Mouse (Mus musculus): ENCODE results near the gene Manbal. TPM values are rescaled to one million over a fixed set of nuclear protein-coding genes. Genes with fewer than 3 reads are reported as not detected.
A peak's percentile ranks its signal among the peaks of the same experiment; 100 is the strongest.
"Not testable (repeated sequence)": the region's sequence is repeated elsewhere in the genome, so short reads cannot be mapped to it uniquely, and the experiment has no call there.

The Manbal gene
- polyA plus RNA-seq, 1 experiment from 2014 or later: 85.3 TPM

- Histone ChIP-seq H3K27me3 (ENCODE audit: control insufficient read depth, insufficient read depth, low read depth, low read length) (no peaks in the 10 kb centered on the region), H3K27ac (ENCODE audit: low read length) (no peak overlapping the region), H3K4me1 (replicated peaks; ENCODE audit: control insufficient read depth, insufficient read depth, low read length) (peaks cover 22% of the 10 kb centered on the region), H3K9me3 (ENCODE audit: control insufficient read depth, low read length) (no peaks in the 10 kb centered on the region), H3K4me3 (ENCODE audit: low read length) (no peak overlapping the region), H3K36me3 (ENCODE audit: control insufficient read depth, insufficient read depth, low read length) (peaks cover 4% of the 10 kb centered on the region; the same call in 1 of the 2 replicates), H3K4me2 (ENCODE audit: low read depth, low read length) (no peak overlapping the region), H3K9ac (ENCODE audit: low read length) (no peak overlapping the region)
- 51% methylated on average over 3 of the region's 3 CpGs for WGBS
- ATAC-seq (ENCODE audit: low read depth): no peak
These were observed 9.6 kb downstream of the Manbal start for GRCm38 (mm10) chr2:157376995-157377394.

- Histone ChIP-seq H3K4me3 (ENCODE audit: low read length) (no peak overlapping the region), H3K4me2 (ENCODE audit: low read depth, low read length) (no peak overlapping the region), H3K4me1 (replicated peaks; ENCODE audit: control insufficient read depth, insufficient read depth, low read length) (peaks cover 8% of the 10 kb centered on the region), H3K9me3 (ENCODE audit: control insufficient read depth, low read length) (no peaks in the 10 kb centered on the region), H3K27me3 (ENCODE audit: control insufficient read depth, insufficient read depth, low read depth, low read length) (no peaks in the 10 kb centered on the region), H3K36me3 (ENCODE audit: control insufficient read depth, insufficient read depth, low read length) (0 out of 2 replicates have a peak, but pooled peaks cover 3% of the 10 kb centered on the region), H3K9ac (ENCODE audit: low read length) (no peak overlapping the region), H3K27ac (ENCODE audit: low read length) (no peak overlapping the region)
- WGBS: 86% methylated on average over 4 of the region's 4 CpGs
- ATAC-seq (ENCODE audit: low read depth): no peak
These were observed 17.4 kb downstream of the Manbal start for GRCm38 (mm10) chr2:157384836-157385235.

- not testable (repeated sequence) for H3K27ac ChIP-seq (ENCODE audit: low read length); H3K4me2 ChIP-seq (ENCODE audit: low read depth, low read length); H3K27me3 ChIP-seq (ENCODE audit: control insufficient read depth, insufficient read depth, low read depth, low read length); H3K4me1 ChIP-seq (replicated peaks; ENCODE audit: control insufficient read depth, insufficient read depth, low read length); H3K9me3 ChIP-seq (ENCODE audit: control insufficient read depth, low read length); H3K36me3 ChIP-seq (ENCODE audit: control insufficient read depth, insufficient read depth, low read length); H3K9ac ChIP-seq (ENCODE audit: low read length); H3K4me3 ChIP-seq (ENCODE audit: low read length); ATAC-seq (ENCODE audit: low read depth)
- 93% methylated on average over 14 of the region's 14 CpGs for WGBS
These were observed 21.7 kb downstream of the Manbal start for GRCm38 (mm10) chr2:157388901-157389590.

GRCm38 (mm10) chr2:157389591-157389921, 22.2 kb downstream of the Manbal start:
- H3K4me1 ChIP-seq (replicated peaks; ENCODE audit: control insufficient read depth, insufficient read depth, low read length): peaks cover 14% of the 10 kb centered on the region
- H3K4me2 ChIP-seq (ENCODE audit: low read depth, low read length): no peak overlapping the region
- ATAC-seq (ENCODE audit: low read depth): no peak
- 82% methylated on average over 7 of the region's 7 CpGs for WGBS
- H3K27ac ChIP-seq (ENCODE audit: low read length): no peak overlapping the region
- H3K9me3 ChIP-seq (ENCODE audit: control insufficient read depth, low read length): no peaks in the 10 kb centered on the region
- H3K36me3 ChIP-seq (ENCODE audit: control insufficient read depth, insufficient read depth, low read length): 0 out of 2 replicates have a peak, but pooled peaks cover 3% of the 10 kb centered on the region
- H3K27me3 ChIP-seq (ENCODE audit: control insufficient read depth, insufficient read depth, low read depth, low read length): no peaks in the 10 kb centered on the region
- H3K4me3 ChIP-seq (ENCODE audit: low read length): no peak overlapping the region
- no peak overlapping the region; the same call in 1 of the 2 replicates for H3K9ac ChIP-seq (ENCODE audit: low read length)

- Histone ChIP-seq H3K9ac (ENCODE audit: low read length) (no peak overlapping the region), H3K4me2 (ENCODE audit: low read depth, low read length) (no peak overlapping the region), H3K9me3 (ENCODE audit: control insufficient read depth, low read length) (no peaks in the 10 kb centered on the region), H3K4me1 (replicated peaks; ENCODE audit: control insufficient read depth, insufficient read depth, low read length) (peaks cover 35% of the 10 kb centered on the region), H3K27me3 (ENCODE audit: control insufficient read depth, insufficient read depth, low read depth, low read length) (no peaks in the 10 kb centered on the region), H3K4me3 (ENCODE audit: low read length) (no peak overlapping the region), H3K36me3 (ENCODE audit: control insufficient read depth, insufficient read depth, low read length) (peaks cover 6% of the 10 kb centered on the region; the same call in 1 of the 2 replicates), H3K27ac (ENCODE audit: low read length) (no peak overlapping the region)
- no peak for ATAC-seq (ENCODE audit: low read depth)
- WGBS: 90% methylated on average over 2 of the region's 2 CpGs
These were observed 24.9 kb downstream of the Manbal start for GRCm38 (mm10) chr2:157392331-157392730.

- H3K27me3 ChIP-seq (ENCODE audit: control insufficient read depth, insufficient read depth, low read depth, low read length): no peaks in the 10 kb centered on the region
- H3K36me3 ChIP-seq (ENCODE audit: control insufficient read depth, insufficient read depth, low read length): peaks cover 6% of the 10 kb centered on the region; the same call in 1 of the 2 replicates
- no peak overlapping the region for H3K9ac ChIP-seq (ENCODE audit: low read length)
- H3K4me2 ChIP-seq (ENCODE audit: low read depth, low read length): no peak overlapping the region
- WGBS: 96% methylated on average over 4 of the region's 4 CpGs
- H3K4me1 ChIP-seq (replicated peaks; ENCODE audit: control insufficient read depth, insufficient read depth, low read length): peaks cover 40% of the 10 kb centered on the region
- peak overlapping the region; percentile 94 for H3K27ac ChIP-seq (ENCODE audit: low read length)
- ATAC-seq (ENCODE audit: low read depth): no peak
- no peak overlapping the region for H3K4me3 ChIP-seq (ENCODE audit: low read length)
- no peaks in the 10 kb centered on the region for H3K9me3 ChIP-seq (ENCODE audit: control insufficient read depth, low read length)
These were observed 26.2 kb downstream of the Manbal start for GRCm38 (mm10) chr2:157393549-157393948.

- ATAC-seq (ENCODE audit: low read depth): peak; percentile 79
- Histone ChIP-seq H3K4me1 (replicated peaks; ENCODE audit: control insufficient read depth, insufficient read depth, low read length) (peaks cover 42% of the 10 kb centered on the region), H3K4me3 (ENCODE audit: low read length) (no peak overlapping the region), H3K9ac (ENCODE audit: low read length) (peak overlapping the region; percentile 52), H3K36me3 (ENCODE audit: control insufficient read depth, insufficient read depth, low read length) (peaks cover 4% of the 10 kb centered on the region; the same call in 1 of the 2 replicates), H3K4me2 (ENCODE audit: low read depth, low read length) (no peak overlapping the region; the same call in 1 of the 2 replicates), H3K27me3 (ENCODE audit: control insufficient read depth, insufficient read depth, low read depth, low read length) (no peaks in the 10 kb centered on the region), H3K9me3 (ENCODE audit: control insufficient read depth, low read length) (no peaks in the 10 kb centered on the region), H3K27ac (ENCODE audit: low read length) (peak overlapping the region; percentile 94)
- 45% methylated on average over 6 of the region's 6 CpGs for WGBS
These were observed 27.5 kb downstream of the Manbal start for GRCm38 (mm10) chr2:157394868-157395267.

GRCm38 (mm10) chr2:157395371-157395770, 28.0 kb downstream of the Manbal start:
- Histone ChIP-seq H3K4me3 (ENCODE audit: low read length) (no peak overlapping the region), H3K27ac (ENCODE audit: low read length) (peak overlapping the region; percentile 94), H3K27me3 (ENCODE audit: control insufficient read depth, insufficient read depth, low read depth, low read length) (no peaks in the 10 kb centered on the region), H3K4me2 (ENCODE audit: low read depth, low read length) (no peak overlapping the region), H3K9me3 (ENCODE audit: control insufficient read depth, low read length) (no peaks in the 10 kb centered on the region), H3K4me1 (replicated peaks; ENCODE audit: control insufficient read depth, insufficient read depth, low read length) (peaks cover 42% of the 10 kb centered on the region), H3K9ac (ENCODE audit: low read length) (peak overlapping the region; percentile 52), H3K36me3 (ENCODE audit: control insufficient read depth, insufficient read depth, low read length) (peaks cover 4% of the 10 kb centered on the region; the same call in 1 of the 2 replicates)
- ATAC-seq (ENCODE audit: low read depth): 0 out of 2 replicates have a peak, but pooled peaks have one; percentile 4
- WGBS: 57% methylated on average over 5 of the region's 5 CpGs

GRCm38 (mm10) chr2:157395960-157396359, 28.6 kb downstream of the Manbal start:
- H3K27ac ChIP-seq (ENCODE audit: low read length): peak overlapping the region; percentile 94
- no peak overlapping the region for H3K4me2 ChIP-seq (ENCODE audit: low read depth, low read length)
- no peak overlapping the region for H3K4me3 ChIP-seq (ENCODE audit: low read length)
- no peaks in the 10 kb centered on the region for H3K9me3 ChIP-seq (ENCODE audit: control insufficient read depth, low read length)
- no peaks in the 10 kb centered on the region for H3K27me3 ChIP-seq (ENCODE audit: control insufficient read depth, insufficient read depth, low read depth, low read length)
- H3K4me1 ChIP-seq (replicated peaks; ENCODE audit: control insufficient read depth, insufficient read depth, low read length): peaks cover 39% of the 10 kb centered on the region
- peak overlapping the region; percentile 52 for H3K9ac ChIP-seq (ENCODE audit: low read length)
- H3K36me3 ChIP-seq (ENCODE audit: control insufficient read depth, insufficient read depth, low read length): peaks cover 4% of the 10 kb centered on the region; the same call in 1 of the 2 replicates
- no peak for ATAC-seq (ENCODE audit: low read depth)
- WGBS: 52% methylated on average over 13 of the region's 13 CpGs
